Mouse (Mus musculus): ENCODE data around the gene Lrrc18. TPM values are rescaled to one million over a fixed set of nuclear protein-coding genes. Genes with fewer than 3 reads are reported as not detected.

Lrrc18 gene
- under 1 TPM; 0.26 to 0.50 TPM for total RNA-seq (2021)
- long read RNA-seq, experiment 1, result 0 reads
- long read RNA-seq, experiment 2, result 0 reads

- Histone ChIP-seq H3K4me3 (no peak within 1 kb of the TSS), H3K27ac (no peak within 1 kb of the TSS)
- intact Hi-C loops (cut with DNase I), result no loop called here
- TF ChIP-seq CTCF (IDR thresholded peaks at IDR 0.05), result no peak
- DNase-seq (ENCODE audit: extremely low spot score in 1 of 2, low spot score in 2 of 2), result no peak
Measured at GRCm38 (mm10) chr14:32991082-32991481, at the start of gene Lrrc18. Lrrc18 (plus strand) TSS chr14:32991382.

- peak in 1 of 2 experiments; percentile 35 for DNase-seq (ENCODE audit: extremely low spot score in 1 of 2, low spot score in 2 of 2)
- intact Hi-C loops (cut with DNase I), result no loop called here
Measured at GRCm38 (mm10) chr14:32947512-32947911, 43.7 kb upstream of the Lrrc18 start.

DNA sequence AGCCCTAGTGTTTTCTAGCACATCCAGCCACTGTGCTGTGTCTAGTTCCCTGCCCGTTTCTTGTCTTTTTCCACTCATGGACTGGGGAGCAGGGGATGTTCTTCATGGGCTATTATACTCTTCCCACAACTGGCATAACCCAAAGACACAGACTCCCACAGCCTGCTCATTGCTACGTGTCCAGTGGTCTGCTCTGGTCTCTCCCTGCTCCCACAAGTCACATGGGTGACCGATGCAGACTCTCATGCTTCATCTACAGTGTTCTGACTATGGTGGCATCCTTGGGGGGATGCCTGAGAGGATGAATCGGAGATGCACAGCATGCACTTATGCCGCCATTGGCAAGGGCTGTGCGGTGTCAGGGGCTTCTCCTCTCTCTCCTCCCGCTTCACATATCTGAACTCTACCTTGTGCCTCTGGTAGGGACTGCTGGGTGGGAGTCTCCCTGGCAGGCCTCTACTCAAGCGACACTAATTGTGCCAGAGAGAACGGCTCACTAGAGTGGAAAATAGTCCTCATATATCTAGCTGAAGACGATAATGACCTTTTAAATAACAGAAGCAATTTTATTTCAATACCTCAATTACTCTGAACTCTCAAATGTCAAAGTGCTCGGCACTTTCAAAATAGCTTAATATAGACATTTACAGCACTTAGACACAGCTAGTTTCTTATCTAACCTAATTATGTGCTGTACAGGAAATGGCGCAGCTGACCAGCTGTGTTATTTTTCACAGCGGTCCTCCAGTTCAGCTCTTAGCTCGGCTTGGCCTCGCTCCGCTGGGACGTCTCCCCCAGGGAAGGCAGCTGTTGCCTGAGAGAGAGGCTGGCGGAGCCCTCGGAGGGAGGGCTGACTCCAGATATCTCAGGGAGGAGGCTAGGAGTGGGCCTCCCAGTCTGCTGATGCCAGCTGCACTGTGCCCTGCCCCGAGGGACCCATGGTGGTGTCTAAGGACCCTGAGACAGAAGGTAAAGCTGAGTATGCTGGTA lies 40.6 kb upstream of the Lrrc18 start:
- no peak overlapping the region for H3K27ac ChIP-seq
- DNase-seq (ENCODE audit: extremely low spot score in 1 of 2, low spot score in 2 of 2), result no peak
- intact Hi-C loops (cut with DNase I), result loop anchor here (5.0 to 10.0 kb wide), 2 partner anchors 33 to 416 kb away; no protein-coding TSS in a partner anchor
- no peak overlapping the region for H3K4me3 ChIP-seq
- no peak for TF ChIP-seq CTCF (IDR thresholded peaks at IDR 0.05)

More at GRCm38 (mm10) chr14:32947512-32947911, 43.7 kb upstream of the Lrrc18 start:
- Histone ChIP-seq H3K27ac (no peak overlapping the region; the same call in 1 of the 2 replicates), H3K4me3 (no peak overlapping the region)
- no peak for TF ChIP-seq CTCF (IDR thresholded peaks at IDR 0.05)

DNA sequence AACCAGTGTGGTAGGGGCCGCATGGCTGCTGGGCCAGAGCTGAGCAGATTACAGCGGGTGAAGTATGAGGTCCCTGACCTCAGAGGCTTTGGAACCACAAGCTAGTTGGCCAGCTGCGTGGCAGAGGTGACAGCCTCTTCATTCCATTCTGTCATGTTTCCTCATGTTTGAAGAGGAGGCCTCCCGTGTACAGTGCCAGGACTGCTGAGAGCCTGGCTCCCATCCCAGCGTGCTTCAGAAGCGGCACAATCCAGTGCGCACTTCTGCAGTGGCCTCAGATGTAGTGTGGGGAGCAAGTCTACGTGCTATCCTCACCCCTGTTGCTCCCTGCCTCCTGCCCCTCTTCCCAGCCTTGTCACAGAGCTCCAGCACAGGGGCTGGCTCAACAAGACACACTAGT lies 34.7 kb upstream of the Lrrc18 start:
- no peak for DNase-seq (ENCODE audit: extremely low spot score in 1 of 2, low spot score in 2 of 2)
- TF ChIP-seq CTCF (IDR thresholded peaks at IDR 0.05), result no peak
- no peak overlapping the region for H3K4me3 ChIP-seq
- no peak overlapping the region for H3K27ac ChIP-seq
- intact Hi-C loops (cut with DNase I), result loop anchor here (10.0 kb wide), 1 partner anchor 422 kb away; no protein-coding TSS in a partner anchor

- intact Hi-C loops (cut with DNase I), result loop anchor here (10.0 kb wide), 1 partner anchor 424 kb away; no protein-coding TSS in a partner anchor
- no peak for TF ChIP-seq CTCF (IDR thresholded peaks at IDR 0.05)
- DNase-seq (ENCODE audit: extremely low spot score in 1 of 2, low spot score in 2 of 2), result no peak
- Histone ChIP-seq H3K27ac (no peak overlapping the region), H3K4me3 (no peak overlapping the region)
Measured at GRCm38 (mm10) chr14:32958671-32959070, 32.5 kb upstream of the Lrrc18 start.

DNA sequence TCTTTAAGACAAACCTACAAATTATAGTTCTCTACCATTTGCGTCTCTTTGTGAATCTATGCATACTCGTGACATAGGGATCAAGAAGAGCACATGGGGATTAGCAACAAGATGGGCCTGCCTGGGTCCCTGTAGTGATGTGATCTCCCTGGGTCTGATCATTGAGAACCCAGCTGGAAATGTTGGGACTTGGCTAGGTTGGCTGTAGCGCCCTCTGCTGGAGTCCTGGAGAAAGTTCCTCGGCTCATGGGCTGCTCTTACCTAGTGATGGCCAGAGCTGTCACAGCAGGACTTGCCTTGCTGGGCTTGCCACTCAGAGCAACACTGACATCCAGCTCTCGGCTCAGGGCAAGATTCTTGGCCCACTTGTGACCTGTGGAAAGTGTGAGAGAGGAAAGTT lies 30.7 kb upstream of the Lrrc18 start:
- intact Hi-C loops (cut with DNase I), result loop anchor here (1.0 to 10.0 kb wide), 4 partner anchors 104 to 353 kb away; partner anchors contain the start of gene Vstm4
- peak; percentile 67 to 76 for DNase-seq (ENCODE audit: extremely low spot score in 1 of 2, low spot score in 2 of 2)
- Histone ChIP-seq H3K27ac (no peak overlapping the region), H3K4me3 (no peak overlapping the region)
- TF ChIP-seq CTCF (IDR thresholded peaks at IDR 0.05), result peak; percentile 84

DNA sequence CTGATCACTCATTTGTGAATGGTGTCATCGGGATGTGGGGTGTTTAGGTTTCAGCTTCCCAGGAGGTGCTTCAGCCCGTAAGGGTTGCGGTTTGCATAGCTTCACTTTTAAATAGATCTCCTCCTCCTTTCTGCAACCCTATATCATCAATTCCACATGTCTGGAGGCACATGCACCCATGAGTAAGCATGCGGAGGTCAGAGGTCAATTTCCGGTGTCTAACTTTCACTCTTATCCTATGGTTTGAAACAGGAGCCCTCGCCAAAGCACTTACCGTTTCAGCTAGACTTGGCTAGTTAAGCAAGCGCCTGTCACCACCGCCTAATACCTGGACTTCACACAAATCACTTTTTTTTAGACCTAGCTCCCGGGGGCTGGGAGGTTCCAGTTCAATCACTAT lies 26.4 kb upstream of the Lrrc18 start:
- intact Hi-C loops (cut with DNase I), result loop anchor here (5.0 to 10.0 kb wide), 2 partner anchors 240 to 357 kb away; no protein-coding TSS in a partner anchor
- no peak overlapping the region for H3K27ac ChIP-seq
- no peak overlapping the region for H3K4me3 ChIP-seq
- no peak for TF ChIP-seq CTCF (IDR thresholded peaks at IDR 0.05)
- no peak for DNase-seq (ENCODE audit: extremely low spot score in 1 of 2, low spot score in 2 of 2)

- TF ChIP-seq CTCF (IDR thresholded peaks at IDR 0.05), result no peak
- intact Hi-C loops (cut with DNase I), result no loop called here
- no peak for DNase-seq (ENCODE audit: extremely low spot score in 1 of 2, low spot score in 2 of 2)
- Histone ChIP-seq H3K27ac (no peak overlapping the region), H3K4me3 (no peak overlapping the region)
Measured at GRCm38 (mm10) chr14:32970700-32971099, 20.5 kb upstream of the Lrrc18 start.

GRCm38 (mm10) chr14:32984176-32984738 lies 6.9 kb upstream of the Lrrc18 start:
- no peak for DNase-seq (ENCODE audit: extremely low spot score in 1 of 2, low spot score in 2 of 2)
- Histone ChIP-seq H3K27ac (no peak overlapping the region), H3K4me3 (no peak overlapping the region)
- TF ChIP-seq CTCF (IDR thresholded peaks at IDR 0.05), result no peak
- intact Hi-C loops (cut with DNase I), result no loop called here

- Histone ChIP-seq H3K4me3 (no peak overlapping the region), H3K27ac (no peak overlapping the region)
- intact Hi-C loops (cut with DNase I), result no loop called here
- DNase-seq (ENCODE audit: extremely low spot score in 1 of 2, low spot score in 2 of 2), result no peak
- no peak for TF ChIP-seq CTCF (IDR thresholded peaks at IDR 0.05)
Measured at GRCm38 (mm10) chr14:32986659-32987058, 4.5 kb upstream of the Lrrc18 start.

GRCm38 (mm10) chr14:32994954-32995636 lies 3.9 kb downstream of the Lrrc18 start:
- Histone ChIP-seq H3K4me3 (0 out of 2 replicates have a peak overlapping the region, but pooled peaks have one; percentile 4), H3K27ac (no peak overlapping the region)
- peak in 1 of 2 experiments; percentile 19 for DNase-seq (ENCODE audit: extremely low spot score in 1 of 2, low spot score in 2 of 2)
- TF ChIP-seq CTCF (IDR thresholded peaks at IDR 0.05), result no peak; the same call in 1 of the 2 replicates
- intact Hi-C loops (cut with DNase I), result no loop called here
